Mouse (Mus musculus) heart, postnatal 0 days (tissue): Measurements from ENCODE around the gene Pim3. TPM values are rescaled to one million over a fixed set of nuclear protein-coding genes. Genes with fewer than 3 reads are reported as not detected.
"Not testable (repeated sequence)": the region's sequence is repeated elsewhere in the genome, so short reads cannot be mapped to it uniquely, and the experiment has no call there.

Source experiments
- ATAC-seq: fragments of 200-750 bp; cut with Nextera tagmentation; 2 replicates; pipeline ENCODE4 v1.8.0; 2017; ENCODE audit warnings: low read depth, moderate number of reproducible peaks, moderate library complexity; ENCODE audit not compliant: insufficient read depth
- DNase-seq: peaks from one replicate; pipeline ENCODE4 v3.0.0-alpha.2; 2016; ENCODE audit warnings: low spot score
- H3K27ac ChIP-seq: fragments of 300-500 bp; sonication (generic); 2 replicates; pipeline ENCODE4 v1.5.1; 2014; ENCODE audit warnings: low read depth, mild to moderate bottlenecking
- H3K27me3 ChIP-seq: fragments of 300-500 bp; sonication (generic); 2 replicates; pipeline ENCODE4 v1.6.1; 2014; ENCODE audit warnings: low read length, mixed read lengths; ENCODE audit not compliant: control insufficient read depth, insufficient read depth
- H3K36me3 ChIP-seq: fragments of 300-500 bp; sonication (generic); replicated peaks from 2 replicates; pipeline ENCODE4 v1.6.1; 2014; ENCODE audit warnings: low read length, mixed read lengths; ENCODE audit not compliant: control insufficient read depth, insufficient read depth
- H3K4me1 ChIP-seq: fragments of 300-500 bp; sonication (generic); 2 replicates; pipeline ENCODE4 v1.6.1; 2014; ENCODE audit warnings: antibody characterized with exemption; ENCODE audit not compliant: control insufficient read depth, insufficient read depth
- H3K4me2 ChIP-seq: fragments of 300-500 bp; sonication (generic); 2 replicates; pipeline ENCODE4 v1.6.1; 2014; ENCODE audit warnings: low read depth, mild to moderate bottlenecking, low read length, moderate library complexity
- H3K4me3 ChIP-seq: fragments of 300-500 bp; sonication (generic); 2 replicates; pipeline ENCODE4 v1.5.1; 2014; ENCODE audit warnings: low read depth, low read length
- H3K9ac ChIP-seq: fragments of 300-500 bp; sonication (generic); replicated peaks from 2 replicates; pipeline ENCODE4 v1.6.1; 2014; ENCODE audit warnings: low read depth, low read length, mixed read lengths
- H3K9me3 ChIP-seq: fragments of 300-500 bp; sonication (generic); replicated peaks from 2 replicates; pipeline ENCODE4 v1.6.1; 2016; ENCODE audit warnings: low read length; ENCODE audit not compliant: control insufficient read depth
- CTCF ChIP-seq: IDR thresholded peaks from 2 replicates; pipeline ENCODE4 v1.5.1; 2016; ENCODE audit warnings: antibody characterized with exemption, control low read depth, low read depth
- EP300 ChIP-seq: IDR thresholded peaks from 2 replicates; pipeline ENCODE4 v1.6.1; 2016; ENCODE audit warnings: antibody characterized with exemption, low read depth
- WGBS: fragments of 180-500 bp; shearing (Covaris S2); extraction: QIAGEN DNeasy Blood & Tissue Kit; methylation state at CpG from one replicate; pipeline ENCODE4 v1.1.7; 2014; 5-methylcytosine and 5-hydroxymethylcytosine counted together
- polyA plus RNA-seq: library from polyadenylated mRNA; unstranded; fragments of >200 nt; fragmentation: Nextera tagmentation; extraction: Ambion mirVana; gene quantifications from 2 replicates; pipeline ENCODE4 v1.2.1, GENCODE M21; 2015
- total RNA-seq: library from RNA; depleted of rRNA; stranded (reverse); fragments of >200 nt; gene quantifications from 2 replicates; pipeline ENCODE4 v1.2.3, GENCODE M21; 2014; ENCODE audit warnings: low replicate concordance; rRNA removed

Gene Pim3
- total RNA-seq (98.4 and 139 TPM in 2 replicates), polyA plus RNA-seq (50.6 and 71.1 TPM in 2 replicates)

GRCm38 (mm10) chr15:88861772-88862622 is at the start of gene Pim3:
TSS of gene Pim3 (plus strand) at chr15:88862186.
- peaks cover 39% of the 10 kb centered on the region for H3K4me1 ChIP-seq

GRCm38 (mm10) chr15:88813262-88813661 is 48.7 kb upstream of the Pim3 start:
- TF ChIP-seq EP300 = no peak
- no peak for TF ChIP-seq CTCF
- DNase-seq (no peak), ATAC-seq (no peak)
- Histone ChIP-seq H3K36me3 (peaks cover 48% of the 10 kb centered on the region), H3K4me3 (no peak overlapping the region), H3K27ac (no peak overlapping the region), H3K4me2 (no peak overlapping the region), H3K27me3 (no peaks in the 10 kb centered on the region), H3K4me1 (0 out of 2 replicates have a peak, but pooled peaks cover under 1% of the 10 kb centered on the region), H3K9me3 (no peaks in the 10 kb centered on the region), H3K9ac (no peak overlapping the region)
- 95% methylated on average over 3 of the region's 3 CpGs for WGBS

More at GRCm38 (mm10) chr15:88861772-88862622, at the start of gene Pim3:
- no peaks in the 10 kb centered on the region for H3K27me3 ChIP-seq
- H3K27ac ChIP-seq = peak within 1 kb of the TSS; percentile 97
- H3K9me3 ChIP-seq = no peaks in the 10 kb centered on the region
- WGBS = under 1% methylated on average over 106 of the region's 107 CpGs
- peak within 1 kb of the TSS; percentile 96 for H3K9ac ChIP-seq
- H3K36me3 ChIP-seq = peaks cover 26% of the 10 kb centered on the region
- peak within 1 kb of the TSS; percentile 79 for H3K4me2 ChIP-seq
- TF ChIP-seq CTCF (0 out of 2 replicates have a peak, but pooled peaks have one; percentile 5), EP300 (peak; percentile 92)
- DNase-seq (peak; percentile 98), ATAC-seq (peak; percentile 77)
- H3K4me3 ChIP-seq = peak within 1 kb of the TSS; percentile 97

GRCm38 (mm10) chr15:88813873-88814272 is 48.1 kb upstream of the Pim3 start:
- H3K27ac ChIP-seq, DNase-seq, H3K4me2 ChIP-seq, H3K9me3 ChIP-seq, H3K27me3 ChIP-seq, H3K4me3 ChIP-seq, H3K4me1 ChIP-seq, H3K9ac ChIP-seq, ATAC-seq: not testable (repeated sequence)
- WGBS = 96% methylated on average over 2 of the region's 2 CpGs
- H3K36me3 ChIP-seq = peaks cover 45% of the 10 kb centered on the region

GRCm38 (mm10) chr15:88814411-88815047 is 47.5 kb upstream of the Pim3 start:
- Histone ChIP-seq H3K9me3 (no peaks in the 10 kb centered on the region), H3K27me3 (no peaks in the 10 kb centered on the region), H3K36me3 (peaks cover 42% of the 10 kb centered on the region), H3K4me3 (no peak overlapping the region), H3K4me2 (no peak overlapping the region), H3K9ac (no peak overlapping the region), H3K27ac (no peak overlapping the region), H3K4me1 (peaks cover 5% of the 10 kb centered on the region; the same call in 1 of the 2 replicates)
- WGBS = 96% methylated on average over 11 of the region's 11 CpGs
- DNase-seq (no peak), ATAC-seq (no peak)
- 0 out of 2 replicates have a peak, but pooled peaks have one; percentile 7 for TF ChIP-seq CTCF
- no peak for TF ChIP-seq EP300

GRCm38 (mm10) chr15:88815196-88815700 is 46.7 kb upstream of the Pim3 start:
- H3K4me2 ChIP-seq = no peak overlapping the region
- no peak overlapping the region for H3K9ac ChIP-seq
- peaks cover 9% of the 10 kb centered on the region for H3K4me1 ChIP-seq
- H3K27ac ChIP-seq = no peak overlapping the region
- DNase-seq (no peak), ATAC-seq (no peak)
- H3K36me3 ChIP-seq = peaks cover 42% of the 10 kb centered on the region
- TF ChIP-seq CTCF = no peak
- TF ChIP-seq EP300 = no peak
- no peak overlapping the region for H3K4me3 ChIP-seq
- H3K9me3 ChIP-seq = no peaks in the 10 kb centered on the region
- WGBS = 83% methylated on average over 6 of the region's 6 CpGs
- no peaks in the 10 kb centered on the region for H3K27me3 ChIP-seq
